Mouse (Mus musculus): ENCODE measurements around the gene Phf5a.

Gene Phf5a

GRCm38 (mm10) chr15:81831136-81831825 lies 40.4 kb downstream of the Phf5a start:
- in situ Hi-C loops (cut with MboI; ENCODE audit: low sequenced_read_pairs), result no loop called here

- in situ Hi-C loops (cut with MboI; ENCODE audit: low sequenced_read_pairs), result no loop called here
Observed at GRCm38 (mm10) chr15:81830530-81830929, 41.2 kb downstream of the Phf5a start.

GRCm38 (mm10) chr15:81829208-81829580 lies 42.5 kb downstream of the Phf5a start:
- in situ Hi-C loops (cut with MboI; ENCODE audit: low sequenced_read_pairs), result no loop called here

- in situ Hi-C loops (cut with MboI; ENCODE audit: low sequenced_read_pairs), result no loop called here
Observed at GRCm38 (mm10) chr15:81828426-81829207, 43.1 kb downstream of the Phf5a start.

- in situ Hi-C loops (cut with MboI; ENCODE audit: low sequenced_read_pairs), result no loop called here
Observed at GRCm38 (mm10) chr15:81824832-81825231, 46.9 kb downstream of the Phf5a start.

- in situ Hi-C loops (cut with MboI; ENCODE audit: low sequenced_read_pairs), result no loop called here
Observed at GRCm38 (mm10) chr15:81822631-81823030, 49.1 kb downstream of the Phf5a start.

GRCm38 (mm10) chr15:81818404-81818803 lies 53.3 kb downstream of the Phf5a start:
- in situ Hi-C loops (cut with MboI; ENCODE audit: low sequenced_read_pairs), result no loop called here

GRCm38 (mm10) chr15:81814716-81815370 lies 56.9 kb downstream of the Phf5a start:
- in situ Hi-C loops (cut with MboI; ENCODE audit: low sequenced_read_pairs), result no loop called here

Measured in CH12F3 (cell line).